Mouse (Mus musculus): Measurements from ENCODE around the gene Trim44. TPM values are rescaled to one million over a fixed set of nuclear protein-coding genes. Genes with fewer than 3 reads are reported as not detected.

The Trim44 gene
- polyA plus RNA-seq, 1 experiment from 2014 or later, result 33.5 TPM

DNA sequence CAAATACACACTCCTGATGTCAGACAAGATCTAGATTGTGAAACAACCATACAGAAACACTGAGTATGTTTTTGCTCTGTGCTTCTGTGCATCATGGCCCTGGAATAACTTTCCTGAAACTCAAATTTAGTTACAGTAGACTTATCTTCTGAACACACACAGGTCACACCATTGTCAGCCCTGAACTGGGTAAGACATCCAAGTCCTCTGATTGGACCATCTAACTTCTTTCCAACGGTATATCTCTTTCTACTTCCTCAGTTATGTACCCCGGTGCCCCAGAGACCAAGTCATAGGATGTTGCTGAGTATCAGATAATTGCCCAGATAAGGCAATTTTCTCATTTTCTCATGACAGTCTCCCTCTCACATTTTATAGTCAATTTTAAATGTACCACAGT is 5.1 kb upstream of the Trim44 start:
- Histone ChIP-seq H3K9me3 (ENCODE audit: control insufficient read depth, low read length) (no peaks in the 10 kb centered on the region), H3K36me3 (ENCODE audit: control insufficient read depth, insufficient read depth, low read length) (no peaks in the 10 kb centered on the region), H3K27ac (ENCODE audit: low read depth) (no peak overlapping the region), H3K9ac (ENCODE audit: low read length) (no peak overlapping the region), H3K4me1 (replicated peaks; ENCODE audit: control insufficient read depth, insufficient read depth, low read length) (peaks cover 10% of the 10 kb centered on the region), H3K4me3 (ENCODE audit: low read depth, low read length) (no peak overlapping the region), H3K4me2 (ENCODE audit: low read length) (no peak overlapping the region), H3K27me3 (replicated peaks; ENCODE audit: control insufficient read depth, insufficient read depth, low read length) (no peaks in the 10 kb centered on the region)
- 86% methylated on average over 2 of the region's 2 CpGs for WGBS
- ATAC-seq (replicated peaks; ENCODE audit: low FRiP score, low TSS enrichment, low read depth) (no peak), DNase-seq (ENCODE audit: low spot score) (no peak)

DNA sequence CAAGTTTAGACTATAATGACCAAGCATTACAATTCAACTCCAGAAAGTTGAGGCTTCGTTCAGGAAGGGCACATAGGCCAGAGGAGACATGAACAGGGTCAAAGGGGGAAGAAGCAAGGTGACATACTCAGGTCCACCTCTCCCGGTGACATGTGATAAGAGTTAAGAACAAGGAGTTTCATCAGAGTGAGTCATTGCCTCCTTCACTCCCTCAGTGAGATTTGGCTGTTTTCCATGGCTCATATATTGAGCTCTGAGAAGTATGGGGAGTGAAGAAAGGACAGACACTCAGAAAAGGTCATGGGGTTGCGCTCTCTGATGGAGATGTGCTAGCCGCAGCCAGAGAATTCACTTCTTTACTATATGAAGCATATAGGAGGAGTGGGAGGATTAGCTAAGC is 3.0 kb upstream of the Trim44 start:
- no peak for ATAC-seq (replicated peaks; ENCODE audit: low FRiP score, low TSS enrichment, low read depth)
- Histone ChIP-seq H3K27me3 (replicated peaks; ENCODE audit: control insufficient read depth, insufficient read depth, low read length) (no peaks in the 10 kb centered on the region), H3K36me3 (ENCODE audit: control insufficient read depth, insufficient read depth, low read length) (no peaks in the 10 kb centered on the region), H3K9ac (ENCODE audit: low read length) (no peak overlapping the region), H3K4me1 (replicated peaks; ENCODE audit: control insufficient read depth, insufficient read depth, low read length) (peaks cover 26% of the 10 kb centered on the region), H3K4me3 (ENCODE audit: low read depth, low read length) (no peak overlapping the region), H3K27ac (ENCODE audit: low read depth) (no peak overlapping the region), H3K4me2 (ENCODE audit: low read length) (no peak overlapping the region), H3K9me3 (ENCODE audit: control insufficient read depth, low read length) (no peaks in the 10 kb centered on the region)
- DNase-seq (ENCODE audit: low spot score), result no peak
- WGBS, result 60% methylated on average over 4 of the region's 4 CpGs

DNA sequence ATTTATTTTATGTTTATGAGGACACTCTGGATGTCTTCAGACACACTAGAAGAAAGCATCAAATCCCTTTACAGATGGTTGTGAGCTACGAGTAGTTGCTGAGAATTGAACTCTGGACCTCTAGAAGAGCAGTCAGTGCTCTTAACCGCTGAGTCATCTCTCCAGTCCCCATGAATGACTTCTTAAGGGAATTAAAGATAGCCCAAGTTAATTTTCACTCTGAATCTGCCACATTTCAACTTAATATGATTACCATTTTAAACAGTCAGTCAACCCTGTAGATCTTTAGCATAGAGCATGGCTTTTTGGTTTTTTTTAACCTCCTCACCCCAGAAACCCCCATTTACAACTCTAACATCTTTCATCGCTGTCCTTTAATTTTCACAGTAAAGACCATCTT is 2.1 kb upstream of the Trim44 start:
- no peak overlapping the region for H3K4me3 ChIP-seq (ENCODE audit: low read depth, low read length)

DNA sequence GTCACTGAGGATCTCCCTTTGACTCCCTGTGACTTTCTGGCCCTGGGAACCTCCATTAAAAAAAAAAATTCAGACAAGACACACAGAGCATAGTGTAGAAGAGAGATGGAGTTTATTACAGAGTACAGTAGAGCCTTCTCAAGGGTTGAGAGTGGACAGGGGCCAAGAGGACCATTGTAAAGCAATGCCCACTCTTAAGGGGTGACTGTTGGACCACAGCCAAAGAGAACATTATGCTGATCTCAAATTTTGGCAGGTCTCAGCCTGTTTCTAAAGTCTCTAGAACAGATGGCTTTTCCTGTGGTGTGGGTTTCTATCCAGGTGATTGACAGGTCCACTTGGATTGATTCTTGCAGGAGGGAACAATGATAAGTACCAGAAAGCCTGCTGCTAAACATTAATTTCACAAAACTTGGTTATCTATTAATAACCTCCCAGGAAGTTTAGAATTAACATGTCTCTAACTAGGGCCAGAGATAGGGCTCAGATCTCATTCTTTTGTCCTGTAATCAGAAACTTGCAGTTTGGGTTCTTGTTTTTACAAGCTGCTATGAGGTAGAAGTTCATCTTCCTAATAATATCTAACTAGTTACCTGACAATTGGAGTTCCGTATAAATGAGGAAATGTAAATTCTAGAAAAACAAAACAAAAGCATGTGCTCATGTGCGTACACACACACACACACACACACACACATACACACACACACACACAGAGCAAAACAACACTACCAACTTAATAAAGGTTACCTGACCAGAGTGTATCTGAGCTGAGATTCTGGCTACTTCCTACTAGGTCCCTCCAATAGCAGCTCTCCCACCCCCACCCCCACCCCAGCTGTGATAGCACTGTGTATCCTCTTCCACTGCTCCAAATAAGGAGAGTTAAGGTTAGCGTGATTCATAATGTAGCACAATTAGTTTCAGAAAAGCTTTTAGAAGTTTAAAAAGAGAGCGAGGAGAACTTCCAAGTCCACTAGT is 1.0 kb downstream of the Trim44 start:
- Histone ChIP-seq H3K9ac (ENCODE audit: low read length) (no peak overlapping the region), H3K4me2 (ENCODE audit: low read length) (peak overlapping the region; percentile 40), H3K9me3 (ENCODE audit: control insufficient read depth, low read length) (no peaks in the 10 kb centered on the region), H3K4me3 (ENCODE audit: low read depth, low read length) (no peak overlapping the region), H3K36me3 (ENCODE audit: control insufficient read depth, insufficient read depth, low read length) (no peaks in the 10 kb centered on the region), H3K27ac (ENCODE audit: low read depth) (no peak overlapping the region; the same call in 1 of the 2 replicates), H3K4me1 (replicated peaks; ENCODE audit: control insufficient read depth, insufficient read depth, low read length) (peaks cover 26% of the 10 kb centered on the region), H3K27me3 (replicated peaks; ENCODE audit: control insufficient read depth, insufficient read depth, low read length) (no peaks in the 10 kb centered on the region)
- WGBS, result 57% methylated on average over 4 of the region's 4 CpGs
- DNase-seq (ENCODE audit: low spot score) (no peak), ATAC-seq (replicated peaks; ENCODE audit: low FRiP score, low TSS enrichment, low read depth) (peak; percentile 25; the same call in 1 of the 2 replicates)

More for the DNA sequence above, 2.1 kb upstream of the Trim44 start:
- 93% methylated on average over 3 of the region's 3 CpGs for WGBS
- H3K9ac ChIP-seq (ENCODE audit: low read length), result no peak overlapping the region
- H3K27me3 ChIP-seq (replicated peaks; ENCODE audit: control insufficient read depth, insufficient read depth, low read length), result no peaks in the 10 kb centered on the region
- DNase-seq (ENCODE audit: low spot score), result no peak
- no peak overlapping the region for H3K27ac ChIP-seq (ENCODE audit: low read depth)
- H3K9me3 ChIP-seq (ENCODE audit: control insufficient read depth, low read length), result no peaks in the 10 kb centered on the region
- H3K4me2 ChIP-seq (ENCODE audit: low read length), result no peak overlapping the region
- H3K36me3 ChIP-seq (ENCODE audit: control insufficient read depth, insufficient read depth, low read length), result no peaks in the 10 kb centered on the region
- no peak for ATAC-seq (replicated peaks; ENCODE audit: low FRiP score, low TSS enrichment, low read depth)
- peaks cover 26% of the 10 kb centered on the region for H3K4me1 ChIP-seq (replicated peaks; ENCODE audit: control insufficient read depth, insufficient read depth, low read length)

DNA sequence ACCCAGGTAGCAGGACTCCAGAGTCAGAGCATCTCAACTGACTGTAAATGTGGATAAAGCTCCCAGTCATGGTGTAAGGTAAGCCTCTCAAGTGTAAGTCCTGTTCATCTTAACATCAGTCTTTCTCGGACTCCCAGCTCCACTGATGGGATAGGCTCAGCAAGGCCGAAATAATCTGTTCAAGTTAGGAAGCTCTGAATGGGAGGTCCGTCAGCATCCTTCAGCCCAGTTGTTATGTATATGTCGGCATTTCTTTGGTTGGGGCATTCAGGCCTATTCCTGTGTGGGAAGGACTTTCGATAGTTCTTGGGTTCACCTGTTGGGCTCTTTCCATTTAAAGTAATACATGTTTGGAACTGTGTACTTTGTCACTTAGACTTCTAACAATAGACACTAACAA is 3.6 kb downstream of the Trim44 start:
- no peaks in the 10 kb centered on the region for H3K27me3 ChIP-seq (replicated peaks; ENCODE audit: control insufficient read depth, insufficient read depth, low read length)
- H3K4me3 ChIP-seq (ENCODE audit: low read depth, low read length), result no peak overlapping the region
- 86% methylated on average over 5 of the region's 5 CpGs for WGBS
- H3K4me2 ChIP-seq (ENCODE audit: low read length), result no peak overlapping the region
- H3K36me3 ChIP-seq (ENCODE audit: control insufficient read depth, insufficient read depth, low read length), result no peaks in the 10 kb centered on the region
- DNase-seq (ENCODE audit: low spot score) (no peak), ATAC-seq (replicated peaks; ENCODE audit: low FRiP score, low TSS enrichment, low read depth) (no peak)
- H3K27ac ChIP-seq (ENCODE audit: low read depth), result no peak overlapping the region
- peaks cover 32% of the 10 kb centered on the region for H3K4me1 ChIP-seq (replicated peaks; ENCODE audit: control insufficient read depth, insufficient read depth, low read length)
- no peak overlapping the region for H3K9ac ChIP-seq (ENCODE audit: low read length)
- no peaks in the 10 kb centered on the region for H3K9me3 ChIP-seq (ENCODE audit: control insufficient read depth, low read length)

DNA sequence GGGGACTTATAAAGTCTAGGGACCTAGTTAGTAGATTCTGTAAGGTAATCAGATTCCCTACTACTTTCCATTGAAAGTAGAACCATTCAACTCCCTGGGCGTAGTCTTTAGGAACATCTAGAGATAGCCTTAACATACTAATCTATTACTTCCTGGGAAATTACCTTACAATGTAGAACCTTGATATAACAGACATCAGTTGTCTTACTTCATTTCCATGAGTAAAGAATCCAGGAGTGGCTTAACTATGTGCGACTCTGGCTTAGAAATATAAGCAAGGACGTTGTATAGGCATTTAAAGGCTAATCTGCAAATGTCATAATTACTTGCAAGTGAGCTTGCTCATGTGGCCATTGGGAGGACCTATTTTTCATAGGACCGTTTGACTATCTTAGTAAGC is 4.3 kb downstream of the Trim44 start:
- no peak for ATAC-seq (replicated peaks; ENCODE audit: low FRiP score, low TSS enrichment, low read depth)
- H3K4me2 ChIP-seq (ENCODE audit: low read length), result no peak overlapping the region
- no peak overlapping the region for H3K9ac ChIP-seq (ENCODE audit: low read length)
- no peak for DNase-seq (ENCODE audit: low spot score)
- WGBS, result 84% methylated on average over 4 of the region's 4 CpGs
- H3K9me3 ChIP-seq (ENCODE audit: control insufficient read depth, low read length), result no peaks in the 10 kb centered on the region
- H3K27ac ChIP-seq (ENCODE audit: low read depth), result no peak overlapping the region
- H3K4me1 ChIP-seq (replicated peaks; ENCODE audit: control insufficient read depth, insufficient read depth, low read length), result peaks cover 32% of the 10 kb centered on the region
- H3K27me3 ChIP-seq (replicated peaks; ENCODE audit: control insufficient read depth, insufficient read depth, low read length), result no peaks in the 10 kb centered on the region
- no peaks in the 10 kb centered on the region for H3K36me3 ChIP-seq (ENCODE audit: control insufficient read depth, insufficient read depth, low read length)
- no peak overlapping the region for H3K4me3 ChIP-seq (ENCODE audit: low read depth, low read length)

DNA sequence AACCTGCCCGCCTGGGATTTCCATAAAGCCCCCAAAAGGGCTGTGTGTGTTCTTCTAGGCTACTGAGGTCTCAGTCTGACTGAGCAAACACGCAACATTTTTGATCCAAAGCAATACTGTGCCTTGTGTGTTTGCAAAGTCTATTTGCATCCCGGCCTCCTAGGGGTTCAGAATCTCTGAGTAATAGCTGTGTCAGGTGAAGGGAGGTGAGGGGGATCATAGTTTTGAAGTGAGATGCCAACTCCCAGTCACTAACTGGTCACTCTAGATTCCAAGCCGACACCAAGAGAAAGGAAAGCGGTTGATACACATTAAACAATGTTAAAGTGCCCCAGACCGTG is 6.3 kb downstream of the Trim44 start:
- Histone ChIP-seq H3K4me1 (replicated peaks; ENCODE audit: control insufficient read depth, insufficient read depth, low read length) (peaks cover 13% of the 10 kb centered on the region), H3K4me2 (ENCODE audit: low read length) (peak overlapping the region; percentile 83), H3K9ac (ENCODE audit: low read length) (peak overlapping the region; percentile 84), H3K4me3 (ENCODE audit: low read depth, low read length) (peak overlapping the region; percentile 54), H3K27me3 (replicated peaks; ENCODE audit: control insufficient read depth, insufficient read depth, low read length) (no peaks in the 10 kb centered on the region), H3K36me3 (ENCODE audit: control insufficient read depth, insufficient read depth, low read length) (no peaks in the 10 kb centered on the region), H3K27ac (ENCODE audit: low read depth) (peak overlapping the region; percentile 94), H3K9me3 (ENCODE audit: control insufficient read depth, low read length) (no peaks in the 10 kb centered on the region)
- peak; percentile 89 for DNase-seq (ENCODE audit: low spot score)
- no peak; the same call in 1 of the 2 replicates for ATAC-seq (replicated peaks; ENCODE audit: low FRiP score, low TSS enrichment, low read depth)
- WGBS, result 9% methylated on average over 6 of the region's 6 CpGs

DNA sequence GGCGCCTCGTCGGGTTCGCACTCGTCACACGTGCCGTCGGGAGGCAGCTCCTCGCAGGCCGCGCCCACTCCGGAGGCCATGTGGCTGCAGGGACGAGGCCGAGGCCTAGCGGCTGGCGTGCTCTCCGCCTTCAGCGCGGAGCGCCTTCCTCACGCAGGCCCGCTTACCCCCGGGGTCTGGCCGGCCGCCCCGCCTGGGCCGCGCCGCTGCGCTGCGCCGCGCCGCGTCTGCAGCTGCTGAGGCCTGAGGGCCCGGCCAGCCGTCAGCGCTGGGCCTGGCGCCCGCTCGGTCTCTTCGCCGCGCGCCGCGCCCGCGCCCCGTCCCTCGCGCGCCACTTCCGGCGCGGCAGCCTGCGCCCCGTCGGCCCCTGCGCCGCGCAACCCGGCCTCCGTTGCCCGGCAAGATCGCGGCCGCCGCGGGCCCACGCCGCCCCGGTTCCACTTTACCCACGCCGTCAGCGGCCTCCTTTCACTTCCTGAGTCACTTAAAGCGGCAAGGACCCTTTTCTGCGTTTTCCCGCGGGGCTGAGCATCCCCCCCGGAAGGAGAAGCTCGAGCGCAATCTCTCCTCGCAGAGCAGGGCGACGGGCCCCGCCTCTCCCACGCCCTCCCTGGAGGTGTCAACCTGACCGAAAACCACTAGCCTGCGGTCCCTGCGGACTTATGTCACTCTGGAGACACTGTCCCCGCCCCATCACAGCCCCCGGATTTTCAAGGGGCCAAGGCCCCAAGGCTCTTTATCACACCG is 6.8 kb downstream of the Trim44 start:
- under 1% methylated on average over 94 of the region's 94 CpGs for WGBS
- ATAC-seq (replicated peaks; ENCODE audit: low FRiP score, low TSS enrichment, low read depth), result peak; percentile 94

More for the DNA sequence above, 6.8 kb downstream of the Trim44 start:
- no peaks in the 10 kb centered on the region for H3K9me3 ChIP-seq (ENCODE audit: control insufficient read depth, low read length)
- DNase-seq (ENCODE audit: low spot score), result peak; percentile 86
- peaks cover 12% of the 10 kb centered on the region for H3K4me1 ChIP-seq (replicated peaks; ENCODE audit: control insufficient read depth, insufficient read depth, low read length)
- peak overlapping the region; percentile 84 for H3K9ac ChIP-seq (ENCODE audit: low read length)
- H3K27me3 ChIP-seq (replicated peaks; ENCODE audit: control insufficient read depth, insufficient read depth, low read length), result no peaks in the 10 kb centered on the region
- H3K4me2 ChIP-seq (ENCODE audit: low read length), result peak overlapping the region; percentile 83
- no peaks in the 10 kb centered on the region for H3K36me3 ChIP-seq (ENCODE audit: control insufficient read depth, insufficient read depth, low read length)
- H3K4me3 ChIP-seq (ENCODE audit: low read depth, low read length), result peak overlapping the region; percentile 54
- peak overlapping the region; percentile 94 for H3K27ac ChIP-seq (ENCODE audit: low read depth)

Data from intestine, embryonic 14.5 days (tissue).